Mouse (Mus musculus) embryonic facial prominence, embryonic 14.5 days (tissue): ENCODE data around the gene Sirpb1b. TPM values are rescaled to one million over a fixed set of nuclear protein-coding genes. Genes with fewer than 3 reads are reported as not detected.
"Not testable (repeated sequence)": the region's sequence is repeated elsewhere in the genome, so short reads cannot be mapped to it uniquely, and the experiment has no call there.

Experiments
- ATAC-seq: fragments of 200-750 bp; cut with Nextera tagmentation; 2 replicates; pipeline ENCODE4 v1.8.0; 2017; ENCODE audit warnings: low read depth, moderate number of reproducible peaks, moderate TSS enrichment
- DNase-seq: peaks from one replicate; pipeline ENCODE4 v3.0.0-alpha.2; 2015; ENCODE audit warnings: low spot score
- H3K27ac ChIP-seq: fragments of 300-500 bp; sonication (generic); replicated peaks from 2 replicates; pipeline ENCODE4 v1.5.1; 2014; ENCODE audit warnings: low read depth, mild to moderate bottlenecking, low read length, moderate library complexity
- H3K27me3 ChIP-seq: fragments of 300-500 bp; sonication (generic); replicated peaks from 2 replicates; pipeline ENCODE4 v1.6.1; 2014; ENCODE audit warnings: low read length; ENCODE audit not compliant: control insufficient read depth, insufficient read depth
- H3K36me3 ChIP-seq: fragments of 300-500 bp; sonication (generic); 2 replicates; pipeline ENCODE4 v1.6.1; 2014; ENCODE audit warnings: low read length, mixed read lengths; ENCODE audit not compliant: control insufficient read depth, insufficient read depth
- H3K4me1 ChIP-seq: fragments of 300-500 bp; sonication (generic); 2 replicates; pipeline ENCODE4 v1.6.1; 2014; ENCODE audit warnings: antibody characterized with exemption, low read length; ENCODE audit not compliant: control insufficient read depth, insufficient read depth
- H3K4me2 ChIP-seq: fragments of 300-500 bp; sonication (generic); 2 replicates; pipeline ENCODE4 v1.6.1; 2014; ENCODE audit warnings: low read depth, mild to moderate bottlenecking, low read length, moderate library complexity, mixed read lengths
- H3K4me3 ChIP-seq: fragments of 300-500 bp; sonication (generic); 2 replicates; pipeline ENCODE4 v1.5.1; 2014; ENCODE audit warnings: low read depth, mild to moderate bottlenecking, low read length
- H3K9ac ChIP-seq: fragments of 300-500 bp; sonication (generic); 2 replicates; pipeline ENCODE4 v1.6.1; 2014; ENCODE audit warnings: low read depth, mild to moderate bottlenecking, low read length, moderate library complexity, mixed read lengths
- H3K9me3 ChIP-seq: fragments of 300-500 bp; sonication (generic); 2 replicates; pipeline ENCODE4 v1.6.1; 2016; ENCODE audit warnings: low read length; ENCODE audit not compliant: control insufficient read depth
- WGBS: fragments of 180-500 bp; shearing (Covaris S2); extraction: QIAGEN DNeasy Blood & Tissue Kit; methylation state at CpG from one replicate; pipeline ENCODE4 v1.1.7; 2014; 5-methylcytosine and 5-hydroxymethylcytosine counted together
- polyA plus RNA-seq: library from polyadenylated mRNA; unstranded; fragments of >200 nt; fragmentation: Nextera tagmentation; extraction: Ambion mirVana; gene quantifications from 2 replicates; pipeline ENCODE4 v1.2.1, GENCODE M21; 2014

The Sirpb1b gene
- 0.15 TPM in 1 of 2 replicates, not detected in the other for polyA plus RNA-seq

DNA sequence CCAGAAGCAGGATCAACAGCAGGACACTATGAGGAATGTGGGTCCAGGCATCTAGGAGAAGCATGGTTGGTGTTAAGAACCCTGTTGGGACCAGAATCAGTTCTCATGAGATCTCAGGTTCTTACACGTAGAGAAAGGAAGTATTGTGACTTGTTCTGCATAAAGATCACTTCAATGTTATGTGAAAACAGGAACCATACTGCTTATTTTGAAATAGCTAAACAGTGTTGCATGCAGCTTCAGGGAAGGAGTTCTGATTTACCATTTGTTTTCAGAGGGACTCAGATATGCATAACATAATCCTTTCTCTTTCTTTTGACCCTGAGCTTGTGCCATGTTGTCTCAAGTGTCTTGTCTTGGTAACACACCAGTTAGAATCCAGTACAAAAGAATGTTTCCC, at the start of gene Sirpb1b:
TSS of gene Sirpb1b (minus strand) at position 179 of the 400 bp plus-strand sequence.
- no CpG with 5 or more reads among the region's 1 CpGs for WGBS
- not testable (repeated sequence) for H3K36me3 ChIP-seq, H3K27me3 ChIP-seq, H3K4me3 ChIP-seq, DNase-seq, H3K9me3 ChIP-seq, ATAC-seq, H3K9ac ChIP-seq, H3K4me2 ChIP-seq, H3K27ac ChIP-seq, H3K4me1 ChIP-seq

DNA sequence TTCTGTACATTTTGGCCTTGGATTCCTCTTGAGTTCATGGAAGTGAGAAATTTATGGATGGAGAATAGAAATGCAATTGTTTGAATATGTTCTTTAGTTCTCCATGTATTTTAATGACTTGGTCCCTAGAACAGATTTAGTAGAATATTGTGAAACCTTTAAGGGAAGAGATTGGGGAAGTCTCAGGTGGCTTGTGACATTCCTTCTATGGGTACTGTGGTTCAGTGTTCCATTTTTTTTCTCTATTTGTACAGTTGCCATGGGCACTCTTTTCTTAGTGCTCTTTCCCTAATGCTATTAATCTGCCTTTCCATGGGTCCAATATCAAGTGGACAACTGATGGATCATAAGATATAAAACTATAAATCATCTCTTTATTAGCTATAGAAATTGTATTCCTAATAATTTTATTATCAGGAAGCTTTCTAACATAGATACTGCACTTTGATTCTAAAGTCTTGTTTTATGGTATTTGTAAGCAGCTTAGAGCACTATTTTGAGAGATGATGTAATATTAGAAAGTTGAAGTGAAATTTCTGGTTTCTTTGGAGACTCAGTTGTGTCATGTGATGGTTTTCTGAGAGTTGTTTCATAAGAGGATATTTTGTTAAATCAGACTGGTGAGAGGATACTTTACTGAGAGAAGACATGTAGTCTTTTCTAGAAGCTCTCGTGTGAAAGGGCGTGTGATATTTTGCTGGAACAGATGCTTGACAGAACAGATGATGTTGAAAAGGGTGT, 15.7 kb upstream of the Sirpb1b start:
- not testable (repeated sequence) for ATAC-seq, H3K4me2 ChIP-seq, H3K9me3 ChIP-seq, DNase-seq, H3K36me3 ChIP-seq, H3K27me3 ChIP-seq, H3K4me1 ChIP-seq, H3K9ac ChIP-seq, H3K4me3 ChIP-seq, H3K27ac ChIP-seq
- 90% methylated on average over 2 of the region's 2 CpGs for WGBS

DNA sequence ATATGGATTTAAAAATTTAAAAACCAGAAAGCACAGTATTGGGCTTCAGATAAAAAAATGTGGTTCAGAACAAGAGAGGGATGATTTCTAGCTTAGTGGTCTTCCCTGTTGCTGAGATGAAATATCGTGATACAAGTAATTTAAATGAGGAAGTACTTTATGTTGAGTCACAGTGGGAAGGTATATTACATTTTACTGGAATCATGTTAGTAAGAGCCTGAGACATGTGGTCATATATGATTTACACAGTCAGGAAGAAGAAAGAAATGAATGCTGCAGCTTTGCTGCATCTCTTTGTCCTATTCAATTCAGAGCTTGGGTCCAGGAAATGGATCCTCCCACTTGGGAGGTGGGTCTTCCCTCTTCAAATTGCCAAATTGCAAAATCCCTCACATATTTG, 11.8 kb upstream of the Sirpb1b start:
- H3K9ac ChIP-seq = not testable (repeated sequence)
- WGBS = 78% methylated on average over 1 of the region's 1 CpGs

DNA sequence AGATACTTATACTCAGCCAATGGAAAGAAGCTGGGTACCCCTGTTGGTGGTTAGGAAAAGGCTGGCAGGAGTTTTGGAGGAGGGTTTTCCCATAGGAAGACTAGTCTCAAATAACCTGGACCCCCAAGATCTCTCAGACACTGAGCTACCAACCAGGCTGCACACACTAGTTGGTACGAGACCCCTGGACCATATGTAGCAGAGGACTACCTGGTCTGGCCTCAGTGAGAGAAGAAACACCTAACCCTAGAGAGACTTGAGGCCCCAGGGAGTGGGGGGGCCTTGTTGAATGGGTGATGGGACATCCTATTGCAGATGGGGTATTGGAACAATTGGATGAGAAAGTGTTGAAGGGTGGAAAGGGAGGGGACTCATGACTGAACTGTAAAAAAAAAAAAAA, 8.6 kb upstream of the Sirpb1b start:
- H3K36me3 ChIP-seq = no peaks in the 10 kb centered on the region
- H3K9ac ChIP-seq = no peak overlapping the region
- 0 out of 2 replicates have a peak, but pooled peaks cover 10% of the 10 kb centered on the region for H3K9me3 ChIP-seq
- H3K4me2 ChIP-seq = no peak overlapping the region
- H3K27me3 ChIP-seq = no peaks in the 10 kb centered on the region
- H3K4me3 ChIP-seq = no peak overlapping the region
- DNase-seq = no peak
- WGBS = 87% methylated on average over 1 of the region's 1 CpGs
- no peak overlapping the region for H3K27ac ChIP-seq
- no peaks in the 10 kb centered on the region for H3K4me1 ChIP-seq
- no peak for ATAC-seq

More for the DNA sequence above, 11.8 kb upstream of the Sirpb1b start:
- not testable (repeated sequence) for DNase-seq, H3K27me3 ChIP-seq, H3K36me3 ChIP-seq, H3K4me3 ChIP-seq, H3K4me1 ChIP-seq, H3K4me2 ChIP-seq, ATAC-seq, H3K9me3 ChIP-seq, H3K27ac ChIP-seq

DNA sequence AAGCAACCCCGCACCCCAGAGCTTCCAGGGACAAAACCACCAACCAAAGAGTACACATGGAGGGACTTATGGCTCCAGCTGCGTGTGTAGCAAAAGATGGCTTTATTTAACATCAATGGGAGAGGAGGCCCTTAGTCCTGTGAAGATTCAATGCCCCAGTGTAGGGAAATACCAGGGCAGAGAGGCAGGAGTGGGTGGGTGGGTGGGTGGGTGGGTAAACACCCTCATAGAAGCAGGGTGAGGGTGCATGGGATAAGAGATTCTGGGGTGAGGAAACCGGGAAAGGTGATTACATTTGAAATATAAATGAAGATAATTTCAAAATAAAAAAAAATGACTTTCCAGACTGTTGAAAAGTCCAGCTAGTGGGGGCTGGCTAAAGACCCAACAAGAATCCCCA, 8.1 kb upstream of the Sirpb1b start:
- not testable (repeated sequence) for H3K27ac ChIP-seq, ATAC-seq
- WGBS = 82% methylated on average over 3 of the region's 3 CpGs

DNA sequence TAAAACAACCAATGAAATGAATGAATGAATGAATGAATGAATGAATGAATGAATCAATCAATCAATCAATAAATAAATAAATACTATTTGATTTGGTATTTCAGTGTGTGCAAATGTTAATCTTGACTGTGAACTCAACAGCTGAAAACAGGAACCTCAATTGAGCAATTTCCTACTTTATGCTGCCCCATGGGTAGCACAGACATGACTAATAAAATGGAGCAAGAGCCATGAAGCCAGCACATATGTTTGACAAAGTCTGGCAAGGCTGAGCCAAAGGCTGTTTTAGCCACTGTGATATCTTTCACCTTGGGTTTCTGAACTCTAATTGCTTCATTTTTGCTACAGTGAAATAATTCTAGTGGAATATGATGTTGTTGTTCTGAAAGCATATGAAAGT, 1.6 kb upstream of the Sirpb1b start:
- ATAC-seq, H3K9ac ChIP-seq, H3K27me3 ChIP-seq, H3K27ac ChIP-seq, H3K4me2 ChIP-seq, DNase-seq, H3K4me3 ChIP-seq, H3K36me3 ChIP-seq, H3K4me1 ChIP-seq, H3K9me3 ChIP-seq: not testable (repeated sequence)

More for the DNA sequence above, 8.1 kb upstream of the Sirpb1b start:
- not testable (repeated sequence) for H3K27me3 ChIP-seq, H3K36me3 ChIP-seq, H3K4me3 ChIP-seq, H3K9me3 ChIP-seq, DNase-seq, H3K9ac ChIP-seq, H3K4me1 ChIP-seq, H3K4me2 ChIP-seq

DNA sequence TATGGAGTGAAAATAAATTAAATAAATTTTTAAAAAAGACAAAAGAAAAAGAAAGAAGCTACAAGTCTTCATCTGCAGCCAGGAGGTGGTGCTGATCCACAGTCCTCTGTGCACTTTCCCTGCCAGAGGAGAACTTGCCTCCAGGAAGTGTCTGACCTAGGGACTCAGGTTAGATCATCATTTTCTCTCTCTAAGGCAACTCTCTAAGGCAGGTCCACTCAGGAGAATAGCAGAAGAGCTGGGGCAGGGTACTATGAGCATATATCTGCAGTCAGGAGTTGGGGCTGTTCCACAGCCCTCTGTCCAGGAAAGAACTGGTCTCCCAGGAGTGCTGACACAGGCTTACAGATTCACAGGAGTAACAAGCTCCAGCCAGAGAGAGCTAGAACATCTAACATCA, 46.3 kb downstream of the Sirpb1b start:
- H3K4me1 ChIP-seq = no peaks in the 10 kb centered on the region
- no peak overlapping the region for H3K4me3 ChIP-seq
- H3K9ac ChIP-seq = no peak overlapping the region
- ATAC-seq (no peak), DNase-seq (no peak)
- no peaks in the 10 kb centered on the region for H3K9me3 ChIP-seq
- no peaks in the 10 kb centered on the region for H3K36me3 ChIP-seq
- no peaks in the 10 kb centered on the region for H3K27me3 ChIP-seq
- no peak overlapping the region for H3K4me2 ChIP-seq
- no peak overlapping the region for H3K27ac ChIP-seq

DNA sequence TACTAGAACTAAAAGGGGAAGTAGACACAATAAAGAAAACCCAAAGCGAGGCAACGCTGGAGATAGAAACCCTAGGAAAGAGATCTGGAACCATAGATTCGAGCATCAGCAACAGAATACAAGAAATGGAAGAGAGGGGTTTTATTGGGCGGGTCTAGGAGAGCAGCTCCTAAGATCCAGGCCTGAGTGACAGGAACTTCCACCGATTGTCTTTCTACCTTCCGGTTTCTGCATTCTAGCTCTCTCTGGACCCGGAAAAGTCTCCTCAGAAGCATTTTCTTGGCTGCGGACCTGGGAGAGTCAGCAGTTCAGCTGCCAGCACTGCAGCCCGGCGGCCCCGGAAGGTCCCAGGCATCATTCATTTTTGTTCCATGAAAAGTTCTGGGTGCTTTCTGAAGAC, 61.3 kb downstream of the Sirpb1b start:
- H3K9me3 ChIP-seq, H3K27me3 ChIP-seq, H3K36me3 ChIP-seq, H3K9ac ChIP-seq, DNase-seq, ATAC-seq, H3K27ac ChIP-seq, H3K4me3 ChIP-seq, H3K4me2 ChIP-seq, H3K4me1 ChIP-seq: not testable (repeated sequence)
- 81% methylated on average over 9 of the region's 11 CpGs for WGBS

DNA sequence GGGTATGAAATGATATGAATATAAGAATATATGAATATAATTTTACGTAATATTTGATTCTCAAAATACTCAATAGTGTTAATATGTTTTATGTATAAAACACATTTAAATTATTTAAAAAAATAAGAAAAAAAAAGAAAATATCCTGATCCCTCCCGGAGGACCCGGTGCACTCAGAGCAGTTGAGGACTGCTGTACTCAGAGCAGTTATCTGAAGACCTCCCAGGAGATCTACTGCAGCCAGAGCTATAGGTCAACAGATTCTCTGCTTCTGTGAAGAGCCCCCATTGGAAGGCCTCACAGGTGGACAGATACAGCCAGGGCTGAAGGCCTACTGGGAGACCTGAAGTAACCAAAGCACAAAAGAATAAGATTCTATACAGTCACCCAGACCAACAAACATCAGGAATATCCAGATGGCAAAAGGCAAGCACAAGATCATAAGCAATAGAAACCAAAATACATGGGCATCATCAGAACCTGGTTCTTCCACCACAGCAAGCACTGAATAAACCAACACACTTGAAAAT, 67.0 kb downstream of the Sirpb1b start:
- not testable (repeated sequence) for H3K9ac ChIP-seq, H3K27ac ChIP-seq, H3K9me3 ChIP-seq, H3K36me3 ChIP-seq, H3K27me3 ChIP-seq, H3K4me3 ChIP-seq, DNase-seq, ATAC-seq, H3K4me2 ChIP-seq, H3K4me1 ChIP-seq
- 74% methylated on average over 3 of the region's 3 CpGs for WGBS
